Mouse (Mus musculus) lung, adult 2 months (tissue): ENCODE measurements around the gene Pias3. TPM values are rescaled to one million over a fixed set of nuclear protein-coding genes. Genes with fewer than 3 reads are reported as not detected.
"Not testable (repeated sequence)": the region's sequence is repeated elsewhere in the genome, so short reads cannot be mapped to it uniquely, and the experiment has no call there.

ENCODE experiments used
- DNase-seq: peaks from one replicate; pipeline ENCODE4 v3.0.0; 2022
- H3K4me1 ChIP-seq: fragments of 200-500 bp; 2 replicates; pipeline ENCODE4 v1.6.1; 2011; ENCODE audit warnings: low read length; ENCODE audit not compliant: control insufficient read depth, insufficient read depth
- H3K4me3 ChIP-seq: fragments of 200-500 bp; replicated peaks from 2 replicates; pipeline ENCODE3; 2011; ENCODE audit warnings: low read depth, mild to moderate bottlenecking, control low read depth, low read length; ENCODE audit errors: extremely low read depth
- CTCF ChIP-seq: fragments of 200-500 bp; IDR thresholded peaks from 2 replicates; pipeline ENCODE4 v1.5.1; 2011; ENCODE audit warnings: mild to moderate bottlenecking, low read length, control low read depth; ENCODE audit not compliant: insufficient read depth
- POLR2A ChIP-seq: fragments of 200-500 bp; IDR thresholded peaks from 2 replicates; pipeline ENCODE4 v1.6.1; 2011; ENCODE audit warnings: low read depth, mild to moderate bottlenecking, control low read depth, low read length, borderline replicate concordance; ENCODE audit errors: extremely low read depth
- WGBS: fragments of 180-500 bp; shearing (Covaris S2); methylation state at CpG from one replicate; pipeline ENCODE4 v1.1.7; 2018; 5-methylcytosine and 5-hydroxymethylcytosine counted together
- polyA plus RNA-seq: library from polyadenylated mRNA; depleted of rRNA; stranded (reverse); fragments of >200 nt; gene quantifications from 2 replicates; pipeline ENCODE4 v1.2.3, GENCODE M21; 2012; rRNA removed

The Pias3 gene
- 39.3 and 44.1 TPM in 2 replicates for polyA plus RNA-seq

- under 1% methylated on average over 35 of the region's 35 CpGs for WGBS
- Histone ChIP-seq H3K4me3 (peak within 1 kb of the TSS; percentile 99), H3K4me1 (0 out of 2 replicates have a peak, but pooled peaks cover 4% of the 10 kb centered on the region)
- TF ChIP-seq POLR2A = peak; percentile 75; the same call in 1 of the 2 replicates
- no peak for TF ChIP-seq CTCF
- peak; percentile 84 for DNase-seq
Measured at GRCm38 (mm10) chr3:96696198-96696765, at the start of gene Pias3. TSS of gene Pias3 (plus strand) at chr3:96696384.

DNA sequence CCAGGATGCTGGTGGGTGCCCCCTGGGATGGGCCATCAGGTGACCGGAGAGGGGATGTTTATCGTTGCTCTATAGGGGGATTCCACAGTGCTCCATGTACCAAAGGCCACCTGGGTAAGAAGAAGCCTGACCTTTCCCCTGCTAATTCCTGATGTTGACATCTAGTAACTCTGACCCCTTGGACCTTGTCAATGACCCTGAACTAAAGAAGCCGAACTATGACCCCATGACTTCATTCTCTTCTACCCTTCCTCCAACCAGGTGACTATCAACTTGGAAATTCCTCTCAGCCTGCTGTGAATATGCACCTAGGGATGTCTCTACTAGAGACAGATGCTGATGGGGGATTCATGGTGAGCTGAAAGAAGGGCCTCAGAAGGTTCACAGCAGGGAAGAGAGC is 48.8 kb upstream of the Pias3 start:
- no peaks in the 10 kb centered on the region for H3K4me1 ChIP-seq
- 78% methylated on average over 3 of the region's 3 CpGs for WGBS
- H3K4me3 ChIP-seq = no peak overlapping the region
- no peak for DNase-seq
- TF ChIP-seq CTCF = no peak
- no peak for TF ChIP-seq POLR2A

DNA sequence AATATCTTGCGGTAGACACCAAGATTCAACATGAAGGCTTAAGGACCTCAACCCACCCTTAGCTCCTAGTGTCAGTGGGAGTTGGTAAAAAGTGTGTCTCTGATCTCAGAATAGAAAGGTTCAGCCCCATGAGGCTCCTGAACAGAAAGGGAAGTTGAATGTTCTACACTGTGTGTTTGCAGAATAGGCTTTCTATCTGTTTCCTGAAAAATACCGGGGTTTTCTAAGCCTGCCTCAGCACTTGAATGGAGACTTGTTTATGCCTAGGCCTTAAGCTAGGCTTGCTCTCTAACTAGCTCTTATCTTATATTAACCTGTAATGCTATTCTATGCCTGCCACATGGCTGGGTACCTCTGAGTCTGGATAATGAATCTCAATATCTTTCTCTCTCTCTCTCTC is 35.3 kb upstream of the Pias3 start:
- no peak for DNase-seq
- no peak overlapping the region for H3K4me3 ChIP-seq
- 66% methylated on average over 2 of the region's 2 CpGs for WGBS
- TF ChIP-seq CTCF (no peak), POLR2A (no peak)
- H3K4me1 ChIP-seq = no peaks in the 10 kb centered on the region

DNA sequence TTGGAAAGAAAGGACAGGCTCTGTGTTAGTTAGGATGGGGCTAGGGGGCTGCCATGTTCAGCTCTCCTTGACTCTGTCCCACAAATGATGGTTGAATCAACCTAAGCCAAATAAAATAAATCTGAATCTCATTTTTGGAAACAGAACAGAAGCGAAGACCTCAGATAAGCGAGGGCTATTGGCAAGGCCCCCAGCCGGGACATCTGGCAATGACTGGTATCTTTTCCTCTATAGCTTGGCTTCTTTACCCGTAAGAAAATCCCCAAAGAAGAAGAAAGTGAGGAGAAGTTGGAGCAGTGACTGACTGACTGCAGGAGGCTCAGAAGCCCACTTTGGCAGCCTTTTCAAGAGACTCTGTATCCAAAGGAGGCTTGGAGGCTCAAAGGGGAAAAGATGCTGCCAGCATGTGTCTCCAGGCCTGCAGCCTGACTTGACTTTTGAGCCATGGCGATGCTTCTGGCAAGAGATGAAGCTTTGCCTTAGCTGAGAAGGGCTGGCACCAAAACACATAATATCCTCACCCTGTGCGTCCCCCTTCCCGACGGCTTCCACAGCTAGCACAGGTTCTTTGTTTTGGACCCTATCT is 33.4 kb upstream of the Pias3 start:
- DNase-seq = no peak
- Histone ChIP-seq H3K4me1 (no peaks in the 10 kb centered on the region), H3K4me3 (no peak overlapping the region)
- TF ChIP-seq CTCF (no peak), POLR2A (no peak)
- WGBS = 56% methylated on average over 8 of the region's 8 CpGs

DNA sequence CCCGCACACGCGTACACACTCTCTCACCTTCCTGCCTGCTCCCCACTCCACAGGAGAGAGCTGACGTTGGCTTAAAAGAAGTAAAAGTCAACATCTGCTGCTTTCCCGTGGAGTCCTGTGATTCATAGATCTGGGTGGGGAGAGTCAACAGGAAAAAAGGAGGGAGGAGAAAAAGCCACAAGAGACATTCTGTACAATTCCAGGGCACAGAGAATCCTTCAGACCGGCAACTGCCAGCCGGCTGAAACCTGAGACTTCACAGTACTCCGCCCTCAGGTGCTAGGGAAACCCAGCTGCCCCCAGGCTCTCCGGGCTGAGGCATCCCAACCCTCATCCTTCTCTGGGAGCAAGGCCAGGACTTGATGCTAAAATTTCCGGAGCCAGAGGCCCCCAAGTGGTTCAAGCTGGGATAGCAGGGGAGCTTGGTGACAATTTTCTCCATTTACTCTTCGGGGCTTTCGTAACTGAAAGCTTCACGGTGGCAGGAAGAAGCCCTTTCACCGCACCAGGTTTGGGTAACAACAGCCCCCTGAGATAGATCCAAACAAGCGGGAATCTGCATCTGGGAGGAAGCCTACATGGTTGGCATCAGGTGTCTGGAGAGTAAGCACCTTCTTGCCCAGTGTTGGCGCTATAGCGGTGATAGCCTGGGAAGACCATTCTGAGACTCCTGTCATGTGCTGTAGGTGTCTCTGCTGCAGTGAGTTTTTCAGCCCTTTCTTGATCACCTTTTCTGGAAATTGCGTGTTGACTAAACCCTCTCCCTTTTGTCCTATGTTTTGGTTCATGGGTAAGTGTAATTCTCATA is 32.5 kb upstream of the Pias3 start:
- peak overlapping the region; percentile 21 for H3K4me3 ChIP-seq
- TF ChIP-seq POLR2A (no peak), CTCF (peak; percentile 72)
- DNase-seq = peak; percentile 81

DNA sequence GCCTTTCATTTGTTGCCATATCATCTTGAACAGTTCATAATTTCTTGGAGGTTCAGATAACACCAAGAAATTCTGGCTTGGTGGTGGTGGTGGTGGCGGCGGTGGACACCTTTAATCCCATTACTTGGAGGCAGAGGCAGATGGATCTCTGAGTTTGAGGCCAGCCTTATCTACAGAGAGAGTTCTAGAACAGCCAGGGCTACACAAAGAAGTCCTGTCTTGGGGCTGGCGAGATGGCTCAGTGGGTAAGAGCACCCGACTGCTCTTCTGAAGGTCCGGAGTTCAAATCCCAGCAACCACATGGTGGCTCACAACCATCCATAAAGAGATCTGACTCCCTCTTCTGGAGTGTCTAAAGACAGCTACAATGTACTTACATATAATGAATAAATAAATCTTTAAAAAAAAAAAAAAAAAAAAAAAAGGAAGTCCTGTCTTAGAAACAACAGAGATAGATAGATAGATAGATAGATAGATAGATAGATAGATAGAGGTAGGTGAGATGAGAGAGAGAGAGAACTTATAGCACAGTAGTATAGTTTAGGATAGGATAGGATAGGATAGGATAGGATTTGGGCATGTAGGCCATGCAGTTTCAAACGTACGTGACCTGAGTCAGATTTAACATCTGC is 30.3 kb upstream of the Pias3 start:
- not testable (repeated sequence) for DNase-seq, H3K4me3 ChIP-seq, H3K4me1 ChIP-seq
- 89% methylated on average over 7 of the region's 7 CpGs for WGBS

More for the DNA sequence above, 32.5 kb upstream of the Pias3 start:
- 6% methylated on average over 15 of the region's 18 CpGs for WGBS
- no peaks in the 10 kb centered on the region for H3K4me1 ChIP-seq

GRCm38 (mm10) chr3:96666916-96667315 is 29.3 kb upstream of the Pias3 start:
- WGBS = 90% methylated on average over 5 of the region's 5 CpGs
- TF ChIP-seq CTCF (no peak), POLR2A (no peak)
- no peaks in the 10 kb centered on the region for H3K4me1 ChIP-seq
- no peak for DNase-seq
- no peak overlapping the region for H3K4me3 ChIP-seq

DNA sequence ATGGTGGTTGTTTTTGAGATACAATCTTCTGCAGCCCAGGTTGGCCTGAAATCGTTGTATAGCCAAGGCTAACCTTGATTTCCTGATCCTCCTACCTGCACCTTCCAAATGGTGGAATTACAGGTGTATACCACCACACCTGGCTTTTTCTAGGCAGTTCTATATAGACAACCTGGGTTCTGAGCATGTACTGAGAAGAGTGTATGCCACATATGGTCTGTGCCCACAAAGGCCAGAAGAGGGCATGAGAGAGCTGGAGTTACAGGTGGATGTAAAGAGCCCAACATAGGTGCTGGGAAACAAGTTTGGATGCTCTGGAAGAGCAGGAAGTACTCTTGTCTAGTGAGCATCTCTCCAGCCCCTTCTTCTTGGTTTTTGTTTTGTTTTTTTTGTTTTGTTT is 28.9 kb upstream of the Pias3 start:
- Histone ChIP-seq H3K4me3 (no peak overlapping the region), H3K4me1 (no peaks in the 10 kb centered on the region)
- no peak for DNase-seq
- 46% methylated on average over 1 of the region's 1 CpGs for WGBS
- TF ChIP-seq POLR2A (no peak), CTCF (0 out of 2 replicates have a peak, but pooled peaks have one; percentile 14)

- no peak for TF ChIP-seq CTCF
- no peak for TF ChIP-seq POLR2A
- 83% methylated on average over 5 of the region's 5 CpGs for WGBS
- DNase-seq = no peak
- Histone ChIP-seq H3K4me1 (no peaks in the 10 kb centered on the region), H3K4me3 (no peak overlapping the region)
Measured at GRCm38 (mm10) chr3:96668424-96669067, 27.6 kb upstream of the Pias3 start.
